In genomic region chr6:92609682-92610235, GRCm38 (mm10) we compare ENCODE assay signal across 9 mouse cellular contexts.
A peak's percentile ranks its signal among the peaks of the same experiment; 100 is the strongest.
DNase-seq lines count a peak whose midpoint lies in the region; ATAC-seq and TF ChIP-seq lines count a peak whose summit lies in the region.
"Had no signal": no experiment of that assay in that cellular context is flagged by ENCODE, and none has a peak within 500 bp of the region (broad histone marks: within the 10 kb centered on the region; RNA-seq: fewer than 3 reads in every experiment).

No protein-coding gene starts in this region.

- H3K4me3 ChIP-seq in forebrain, embryonic 16.5 days (replicated peaks; ENCODE audit: low read length) = no peak overlapping the region
- no peak overlapping the region for H3K4me3 ChIP-seq in forebrain, embryonic 12.5 days (replicated peaks)
- no peak overlapping the region for H3K4me3 ChIP-seq in midbrain, postnatal 0 days (ENCODE audit: low read depth, low read length)
- no peak overlapping the region for H3K4me3 ChIP-seq in midbrain, embryonic 16.5 days (ENCODE audit: low read depth, low read length)
- H3K4me3 ChIP-seq in stomach, embryonic 14.5 days (ENCODE audit: low read depth, low read length) = no peak overlapping the region
- H3K4me3 ChIP-seq: heart, adult 2 months had no signal

- intact Hi-C loops in heart, postnatal 10 days (cut with DNase I) = no loop called here

- H3K27me3 ChIP-seq in forebrain, embryonic 16.5 days (replicated peaks; ENCODE audit: control insufficient read depth, insufficient read depth, low read length) = no peaks in the 10 kb centered on the region
- no peaks in the 10 kb centered on the region for H3K27me3 ChIP-seq in forebrain, embryonic 12.5 days
- H3K27me3 ChIP-seq in midbrain, postnatal 0 days (ENCODE audit: insufficient read depth, low read length) = no peaks in the 10 kb centered on the region
- H3K27me3 ChIP-seq in midbrain, embryonic 16.5 days (ENCODE audit: control insufficient read depth, insufficient read depth, low read depth, low read length) = no peaks in the 10 kb centered on the region
- H3K27me3 ChIP-seq in stomach, embryonic 14.5 days (ENCODE audit: control insufficient read depth, insufficient read depth, low read length) = no peaks in the 10 kb centered on the region

- no peak overlapping the region for H3K9ac ChIP-seq in forebrain, embryonic 16.5 days (replicated peaks; ENCODE audit: low read depth, low read length)
- H3K9ac ChIP-seq in forebrain, embryonic 12.5 days = no peak overlapping the region
- H3K9ac ChIP-seq in midbrain, postnatal 0 days (replicated peaks; ENCODE audit: low read length, poor library complexity, severe bottlenecking) = no peak overlapping the region
- H3K9ac ChIP-seq in midbrain, embryonic 16.5 days (ENCODE audit: low read depth, low read length) = no peak overlapping the region
- no peak overlapping the region for H3K9ac ChIP-seq in stomach, embryonic 14.5 days (replicated peaks; ENCODE audit: low read depth, low read length)

- no peaks in the 10 kb centered on the region for H3K9me3 ChIP-seq in forebrain, embryonic 16.5 days (ENCODE audit: control insufficient read depth, low read length)
- no peaks in the 10 kb centered on the region for H3K9me3 ChIP-seq in forebrain, embryonic 12.5 days
- no peaks in the 10 kb centered on the region for H3K9me3 ChIP-seq in midbrain, postnatal 0 days (ENCODE audit: low read length)
- no peaks in the 10 kb centered on the region for H3K9me3 ChIP-seq in midbrain, embryonic 16.5 days (replicated peaks; ENCODE audit: control insufficient read depth, low read length, poor library complexity, severe bottlenecking)
- H3K9me3 ChIP-seq in stomach, embryonic 14.5 days (ENCODE audit: control insufficient read depth, low read depth, low read length) = no peaks in the 10 kb centered on the region

- no peak overlapping the region for H3K27ac ChIP-seq in forebrain, embryonic 16.5 days (ENCODE audit: low read length)
- H3K27ac ChIP-seq in forebrain, embryonic 12.5 days = no peak overlapping the region
- H3K27ac ChIP-seq in midbrain, postnatal 0 days (ENCODE audit: low read depth, low read length) = no peak overlapping the region
- H3K27ac ChIP-seq in midbrain, embryonic 16.5 days (ENCODE audit: low read length) = no peak overlapping the region
- peak overlapping the region; percentile 18; the same call in 1 of the 2 replicates for H3K27ac ChIP-seq in stomach, embryonic 14.5 days (ENCODE audit: low read length)
- H3K27ac ChIP-seq: heart, adult 2 months had no signal

- ATAC-seq in forebrain, embryonic 16.5 days = peak; percentile 74
- ATAC-seq in forebrain, embryonic 12.5 days (ENCODE audit: low FRiP score) = no peak
- no peak for ATAC-seq in midbrain, postnatal 0 days (ENCODE audit: low FRiP score)
- no peak for ATAC-seq in midbrain, embryonic 16.5 days
- ATAC-seq in stomach, embryonic 14.5 days (ENCODE audit: insufficient number of reproducible peaks, insufficient read depth, low FRiP score, low read depth) = peak; percentile 28; the same call in 1 of the 2 replicates
- no peak for ATAC-seq in megakaryocyte-erythroid progenitor cell, adult 5-6 weeks (replicated peaks; ENCODE audit: low FRiP score, low TSS enrichment, poor library complexity, severe bottlenecking)

- no peak overlapping the region for H3K4me2 ChIP-seq in forebrain, embryonic 16.5 days (ENCODE audit: low read length)
- no peak overlapping the region for H3K4me2 ChIP-seq in forebrain, embryonic 12.5 days
- H3K4me2 ChIP-seq in midbrain, postnatal 0 days (ENCODE audit: low read depth, low read length, poor library complexity, severe bottlenecking) = no peak overlapping the region
- H3K4me2 ChIP-seq in midbrain, embryonic 16.5 days (ENCODE audit: low read length) = no peak overlapping the region
- no peak overlapping the region for H3K4me2 ChIP-seq in stomach, embryonic 14.5 days (replicated peaks; ENCODE audit: low read depth, low read length)

- peak; percentile 30 for DNase-seq in midbrain, postnatal 0 days (ENCODE audit: low spot score)
- peak; percentile 44 to 50 for DNase-seq in heart, postnatal 10 days
- no peak for DNase-seq in cerebellum, postnatal 25 days

- no peaks in the 10 kb centered on the region for H3K36me3 ChIP-seq in forebrain, embryonic 16.5 days (ENCODE audit: control insufficient read depth, insufficient read depth)
- H3K36me3 ChIP-seq in forebrain, embryonic 12.5 days (replicated peaks) = no peaks in the 10 kb centered on the region
- H3K36me3 ChIP-seq in midbrain, postnatal 0 days (ENCODE audit: insufficient read depth, low read length) = no peaks in the 10 kb centered on the region
- no peaks in the 10 kb centered on the region for H3K36me3 ChIP-seq in midbrain, embryonic 16.5 days (ENCODE audit: control insufficient read depth, insufficient read depth, low read length)
- no peaks in the 10 kb centered on the region for H3K36me3 ChIP-seq in stomach, embryonic 14.5 days (ENCODE audit: control insufficient read depth, insufficient read depth, low read length)

- H3K4me1 ChIP-seq in forebrain, embryonic 16.5 days (replicated peaks; ENCODE audit: control insufficient read depth, insufficient read depth, low read length) = no peaks in the 10 kb centered on the region
- H3K4me1 ChIP-seq in forebrain, embryonic 12.5 days = no peaks in the 10 kb centered on the region
- no peaks in the 10 kb centered on the region for H3K4me1 ChIP-seq in midbrain, postnatal 0 days (ENCODE audit: insufficient read depth, low read length)
- no peaks in the 10 kb centered on the region for H3K4me1 ChIP-seq in midbrain, embryonic 16.5 days (ENCODE audit: control insufficient read depth, insufficient read depth, low read length)
- H3K4me1 ChIP-seq in stomach, embryonic 14.5 days (ENCODE audit: control insufficient read depth, insufficient read depth, low read length) = peaks cover 24% of the 10 kb centered on the region

- WGBS in forebrain, embryonic 16.5 days = 60% methylated on average over 9 of the region's 9 CpGs
- WGBS in forebrain, embryonic 12.5 days = 73% methylated on average over 9 of the region's 9 CpGs
- 73% methylated on average over 9 of the region's 9 CpGs for WGBS in midbrain, postnatal 0 days
- WGBS in midbrain, embryonic 16.5 days = 75% methylated on average over 9 of the region's 9 CpGs
- 42% methylated on average over 9 of the region's 9 CpGs for WGBS in stomach, embryonic 14.5 days

- TF ChIP-seq CTCF in midbrain, postnatal 0 days (IDR thresholded peaks at IDR 0.05) = no peak

Comparison
In these comparisons a context has a peak if more than half of its experiments do, and no peak if none do; other contexts are left out.
1. ATAC-seq: peak in forebrain, embryonic 16.5 days (single experiment) and stomach, embryonic 14.5 days (single experiment); none in forebrain, embryonic 12.5 days (single experiment), midbrain, postnatal 0 days (single experiment), midbrain, embryonic 16.5 days (single experiment) and megakaryocyte-erythroid progenitor cell, adult 5-6 weeks (single experiment).
2. DNase-seq: peak in midbrain, postnatal 0 days (single experiment) and heart, postnatal 10 days (2 of 2); none in cerebellum, postnatal 25 days (0 of 2).